Mouse (Mus musculus): ENCODE measurements at regions not wholly inside any gene's neighbourhood (a gene's known extent, or its start where the extent isn't known, plus 50 kb on each side); places are given as distances from the start of the nearest gene placed in this dataset.

DNA sequence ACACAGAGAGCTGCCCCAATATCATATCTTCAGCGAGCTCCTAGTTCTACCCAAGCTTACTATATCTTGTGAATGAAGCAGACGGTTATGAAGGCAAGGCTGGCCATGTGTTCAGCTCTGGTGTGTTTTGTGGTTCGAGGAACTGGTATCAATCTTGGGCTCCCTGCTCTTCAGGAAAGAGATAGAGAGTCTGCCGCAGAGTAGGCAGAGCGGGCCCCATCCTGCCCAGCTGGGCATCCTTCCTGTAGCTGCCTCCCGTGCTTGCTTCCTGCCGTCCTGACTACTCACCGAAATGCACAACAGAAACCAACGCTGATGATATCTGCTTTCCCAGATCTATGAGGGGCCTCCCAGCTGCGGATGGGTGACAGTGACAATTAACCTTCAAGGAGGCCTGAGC is 60.3 kb downstream of the Snrpe start:
- Histone ChIP-seq H3K9me3 (replicated peaks; ENCODE audit: insufficient read depth, low read length) (no peaks in the 10 kb centered on the region), H3K9ac (ENCODE audit: control insufficient read depth, low read depth, low read length, poor library complexity, severe bottlenecking) (no peak overlapping the region), H3K27me3 (ENCODE audit: control insufficient read depth in 1 of 2, insufficient read depth in 2 of 2, low read length in 2 of 2) (peaks cover 5 to 8% of the 10 kb centered on the region in 2 experiments), H3K79me2 (ENCODE audit: control insufficient read depth, insufficient read depth, low read length, poor library complexity) (no peaks in the 10 kb centered on the region), H3K4me1 (ENCODE audit: control insufficient read depth in 1 of 2, insufficient read depth in 2 of 2, low read length in 2 of 2) (no peaks in the 10 kb centered on the region), H3K36me3 (ENCODE audit: control insufficient read depth in 1 of 2, insufficient read depth in 2 of 2, low read length in 2 of 2) (no peaks in the 10 kb centered on the region), H3K4me3 (ENCODE audit: control insufficient read depth in 1 of 2, insufficient read depth in 1 of 2, low read depth in 2 of 2, low read length in 2 of 2) (no peak overlapping the region), H3K27ac (ENCODE audit: control insufficient read depth, low read depth, low read length) (no peak overlapping the region)
- TF ChIP-seq EP300 (IDR thresholded peaks at IDR 0.05; ENCODE audit: low read depth in 1 of 2, low read length in 2 of 2), result no peak
- TF ChIP-seq SIN3A (IDR thresholded peaks at IDR 0.05; ENCODE audit: low read length), result no peak
- no peak for TF ChIP-seq ETS1 (IDR thresholded peaks at IDR 0.05; ENCODE audit: low read depth, low read length)
- TF ChIP-seq UBTF (IDR thresholded peaks at IDR 0.05; ENCODE audit: borderline replicate concordance, insufficient read depth, low read depth, low read length), result no peak
- no peak for TF ChIP-seq MXI1 (IDR thresholded peaks at IDR 0.05; ENCODE audit: low read depth, low read length)
- no peak for TF ChIP-seq POLR2A (IDR thresholded peaks at IDR 0.05; ENCODE audit: control insufficient read depth in 1 of 2, insufficient read depth in 1 of 2, low read depth in 1 of 2, low read length in 2 of 2, poor library complexity in 1 of 2)
- TF ChIP-seq NELFE (IDR thresholded peaks at IDR 0.05; ENCODE audit: low read depth, low read length), result no peak
- TF ChIP-seq USF1 (IDR thresholded peaks at IDR 0.05; ENCODE audit: low read depth, low read length), result no peak
- no peak for TF ChIP-seq MAZ (IDR thresholded peaks at IDR 0.05; ENCODE audit: low read depth, low read length)
- TF ChIP-seq ZMIZ1 (IDR thresholded peaks at IDR 0.05; ENCODE audit: low read depth, low read length), result no peak
- no peak for TF ChIP-seq MAFK (IDR thresholded peaks at IDR 0.05; ENCODE audit: borderline replicate concordance, low read depth, low read length)
- no peak for TF ChIP-seq ZNF384 (IDR thresholded peaks at IDR 0.05; ENCODE audit: low read depth, low read length)
- no peak for DNase-seq (ENCODE audit: low read depth, low spot score)

DNA sequence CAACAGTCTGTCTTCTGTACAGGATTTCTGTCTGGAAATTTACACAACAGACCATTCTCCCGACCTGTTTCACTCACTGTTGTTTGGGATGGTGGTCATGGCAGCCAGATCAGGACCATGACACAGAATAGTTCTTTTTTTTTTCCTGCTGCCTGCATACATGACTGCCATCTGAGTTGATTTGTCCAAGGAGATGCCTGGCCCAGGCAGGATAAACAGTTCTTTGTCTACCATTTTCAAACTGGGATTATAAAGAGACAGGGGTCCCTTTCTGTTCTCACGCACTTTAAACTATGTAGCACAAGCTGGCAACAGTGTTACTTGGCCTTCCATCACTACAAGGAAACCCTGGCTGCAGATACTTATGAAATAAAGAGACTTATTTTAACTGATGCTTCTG is 61.1 kb downstream of the Snrpe start:
- TF ChIP-seq ZMIZ1 (IDR thresholded peaks at IDR 0.05; ENCODE audit: low read depth, low read length) (no peak), MAFK (IDR thresholded peaks at IDR 0.05; ENCODE audit: borderline replicate concordance, low read depth, low read length) (no peak), BHLHE40 (IDR thresholded peaks at IDR 0.05; ENCODE audit: borderline replicate concordance, low read depth, low read length) (no peak), ETS1 (IDR thresholded peaks at IDR 0.05; ENCODE audit: low read depth, low read length) (no peak), SMC3 (IDR thresholded peaks at IDR 0.05; ENCODE audit: low read depth, low read length) (no peak), POLR2AphosphoS2 (IDR thresholded peaks at IDR 0.05; ENCODE audit: low read length) (no peak), NELFE (IDR thresholded peaks at IDR 0.05; ENCODE audit: low read depth, low read length) (no peak), USF1 (IDR thresholded peaks at IDR 0.05; ENCODE audit: low read depth, low read length) (no peak), CTCF (IDR thresholded peaks at IDR 0.05 in 2 of 3, conservative IDR thresholded peaks at IDR 0.05 in 1 of 3; ENCODE audit: control insufficient read depth in 1 of 3, insufficient read depth in 1 of 3, low read depth in 2 of 3, low read length in 3 of 3, poor library complexity in 1 of 3, severe bottlenecking in 1 of 3) (no peak)
- Histone ChIP-seq H3K36me3 (ENCODE audit: control insufficient read depth in 1 of 2, insufficient read depth in 2 of 2, low read length in 2 of 2) (no peaks in the 10 kb centered on the region), H3K79me2 (ENCODE audit: control insufficient read depth, insufficient read depth, low read length, poor library complexity) (no peaks in the 10 kb centered on the region), H3K27me3 (ENCODE audit: control insufficient read depth in 1 of 2, insufficient read depth in 2 of 2, low read length in 2 of 2) (peaks cover 5 to 8% of the 10 kb centered on the region in 2 experiments), H3K4me3 (ENCODE audit: control insufficient read depth in 1 of 2, insufficient read depth in 1 of 2, low read depth in 2 of 2, low read length in 2 of 2) (no peak overlapping the region), H3K27ac (ENCODE audit: control insufficient read depth, low read depth, low read length) (no peak overlapping the region), H3K4me1 (ENCODE audit: control insufficient read depth in 1 of 2, insufficient read depth in 2 of 2, low read length in 2 of 2) (no peaks in the 10 kb centered on the region), H3K9ac (ENCODE audit: control insufficient read depth, low read depth, low read length, poor library complexity, severe bottlenecking) (no peak overlapping the region), H3K9me3 (replicated peaks; ENCODE audit: insufficient read depth, low read length) (no peaks in the 10 kb centered on the region)
- DNase-seq (ENCODE audit: low read depth, low spot score), result no peak
